Mouse (Mus musculus): ENCODE results near the gene Klf16.

Klf16 gene

DNA sequence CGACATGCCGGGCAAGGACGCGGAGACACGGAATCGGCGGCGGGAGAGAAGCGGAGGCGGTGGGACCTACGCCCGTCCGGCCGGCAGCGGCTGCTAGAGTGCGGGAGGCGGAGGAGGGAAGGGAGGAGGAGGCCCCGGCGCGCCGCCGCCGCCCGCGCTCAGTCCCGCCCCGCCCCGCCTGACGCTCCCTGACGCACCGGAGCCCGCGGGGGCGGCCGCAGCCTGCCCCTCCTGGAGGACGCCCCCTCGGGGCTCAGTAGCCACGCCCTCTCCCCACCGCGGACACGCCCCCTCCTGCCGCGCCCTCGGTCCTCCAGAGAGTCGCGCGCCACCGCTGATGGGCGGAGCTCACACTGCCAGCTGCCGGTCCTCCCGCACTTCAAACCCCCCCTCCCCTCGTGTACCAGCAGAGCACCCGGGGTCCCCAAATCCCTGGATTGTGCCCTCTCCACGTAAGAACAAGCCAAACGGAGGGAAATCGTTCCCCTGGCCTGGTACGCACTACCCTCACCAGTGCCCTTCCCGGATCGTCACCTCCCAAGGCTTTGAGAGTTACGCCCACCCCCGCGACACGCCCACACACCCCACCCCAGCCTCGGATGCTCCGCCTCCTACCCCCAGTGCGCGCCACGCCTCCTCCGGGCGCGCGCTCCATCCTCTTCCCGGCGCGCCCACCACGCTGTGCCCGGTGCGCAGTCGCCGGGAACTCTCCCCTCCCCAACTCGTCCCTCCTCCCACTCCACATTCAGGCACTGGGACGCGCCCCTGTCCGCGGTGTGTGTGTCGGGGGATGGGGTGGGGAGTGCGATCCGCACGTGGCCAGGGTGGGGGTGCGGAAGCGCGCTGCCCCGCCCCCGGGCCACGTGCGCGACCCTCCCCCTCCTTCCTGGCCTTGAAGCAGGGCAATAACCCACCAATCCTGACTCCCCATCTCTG lies at the start of gene Klf16:
TSS of gene Klf16 (minus strand) at position 127 of the 936 bp plus-strand sequence.
- peak; percentile 91 for DNase-seq (ENCODE audit: low read depth, low spot score)

DNA sequence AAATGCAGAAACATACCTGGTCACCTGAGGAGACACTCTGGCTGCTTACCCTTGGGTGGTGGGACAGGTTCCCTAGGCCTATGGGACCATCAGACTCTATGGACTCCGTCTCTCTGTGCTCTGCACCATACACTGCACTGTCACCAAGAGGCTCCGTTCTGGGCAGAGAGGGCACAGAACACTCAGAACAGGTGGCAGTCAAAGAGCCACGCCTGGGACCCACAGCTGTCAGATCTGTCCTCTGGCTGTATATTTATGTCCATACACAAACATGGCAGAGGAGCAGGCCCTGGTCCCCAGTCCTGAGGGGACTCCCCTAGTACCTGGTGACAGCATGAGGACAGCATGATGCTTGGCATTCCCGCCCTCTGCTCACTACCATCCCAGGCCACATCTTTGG lies 48.6 kb upstream of the Klf16 start:
- no peak for DNase-seq (ENCODE audit: low read depth, low spot score)

GRCm38 (mm10) chr10:80623457-80624191 lies 46.5 kb upstream of the Klf16 start:
- no peak for DNase-seq (ENCODE audit: low read depth, low spot score)

DNA sequence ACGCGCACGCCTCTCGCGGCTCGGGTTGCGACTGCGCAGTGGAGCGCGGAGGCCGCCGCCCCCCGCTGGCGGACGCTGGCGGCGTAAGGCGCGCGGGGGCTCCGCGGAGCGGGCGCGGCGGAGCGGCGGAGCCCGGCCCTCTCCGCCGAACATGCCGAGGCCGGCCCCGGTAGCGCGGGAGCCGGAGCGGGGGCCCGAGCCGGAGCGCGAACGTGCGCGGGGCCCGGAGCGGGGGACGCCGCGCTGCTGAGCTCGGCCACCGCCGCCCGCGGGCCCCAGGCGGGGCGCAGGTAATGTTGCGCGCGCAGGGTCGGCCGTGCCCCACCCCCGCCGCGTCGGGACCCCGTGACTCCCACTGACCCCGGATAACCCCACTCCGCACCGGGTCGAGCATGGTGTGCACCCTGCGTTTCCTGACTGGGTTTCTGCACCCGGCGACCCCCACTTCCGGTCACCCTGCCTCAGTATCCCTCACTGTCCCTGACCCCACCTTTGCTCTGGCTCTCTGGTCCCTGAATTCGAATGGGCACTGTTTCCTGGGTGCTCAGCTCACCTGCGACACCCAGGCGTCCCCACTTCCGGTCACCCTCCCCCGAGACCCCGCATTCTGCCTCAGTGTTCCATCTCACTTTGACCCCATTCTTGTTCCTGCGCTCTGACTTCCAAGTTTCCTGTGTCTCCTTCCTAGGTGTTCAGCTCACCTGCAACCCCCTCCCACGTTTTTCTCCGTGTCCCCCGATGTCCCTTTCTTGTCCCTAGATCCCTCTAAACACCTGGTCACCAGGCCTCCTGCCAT lies 45.7 kb upstream of the Klf16 start, which contains the start of gene Csnk1g2:
TSS of gene Csnk1g2 (plus strand) at position 178 of the 796 bp plus-strand sequence.
- no peak for DNase-seq (ENCODE audit: low read depth, low spot score)

- DNase-seq (ENCODE audit: low read depth, low spot score): peak; percentile 100
These were observed 45.0 kb upstream of the Klf16 start for GRCm38 (mm10) chr10:80621940-80622660.

DNA sequence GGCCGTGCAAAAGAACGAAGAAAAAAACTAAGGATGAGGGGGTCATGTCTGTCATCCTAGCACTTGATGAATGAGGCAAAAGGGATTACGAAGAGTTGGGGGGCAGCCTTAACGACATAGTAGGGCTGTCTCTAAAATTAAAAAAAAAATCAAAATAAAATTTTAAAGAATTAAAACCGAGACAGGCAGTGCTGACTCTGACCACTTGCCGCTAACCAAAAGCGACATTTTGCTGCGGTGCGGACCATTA lies 44.5 kb upstream of the Klf16 start:
- DNase-seq (ENCODE audit: low read depth, low spot score): no peak

DNA sequence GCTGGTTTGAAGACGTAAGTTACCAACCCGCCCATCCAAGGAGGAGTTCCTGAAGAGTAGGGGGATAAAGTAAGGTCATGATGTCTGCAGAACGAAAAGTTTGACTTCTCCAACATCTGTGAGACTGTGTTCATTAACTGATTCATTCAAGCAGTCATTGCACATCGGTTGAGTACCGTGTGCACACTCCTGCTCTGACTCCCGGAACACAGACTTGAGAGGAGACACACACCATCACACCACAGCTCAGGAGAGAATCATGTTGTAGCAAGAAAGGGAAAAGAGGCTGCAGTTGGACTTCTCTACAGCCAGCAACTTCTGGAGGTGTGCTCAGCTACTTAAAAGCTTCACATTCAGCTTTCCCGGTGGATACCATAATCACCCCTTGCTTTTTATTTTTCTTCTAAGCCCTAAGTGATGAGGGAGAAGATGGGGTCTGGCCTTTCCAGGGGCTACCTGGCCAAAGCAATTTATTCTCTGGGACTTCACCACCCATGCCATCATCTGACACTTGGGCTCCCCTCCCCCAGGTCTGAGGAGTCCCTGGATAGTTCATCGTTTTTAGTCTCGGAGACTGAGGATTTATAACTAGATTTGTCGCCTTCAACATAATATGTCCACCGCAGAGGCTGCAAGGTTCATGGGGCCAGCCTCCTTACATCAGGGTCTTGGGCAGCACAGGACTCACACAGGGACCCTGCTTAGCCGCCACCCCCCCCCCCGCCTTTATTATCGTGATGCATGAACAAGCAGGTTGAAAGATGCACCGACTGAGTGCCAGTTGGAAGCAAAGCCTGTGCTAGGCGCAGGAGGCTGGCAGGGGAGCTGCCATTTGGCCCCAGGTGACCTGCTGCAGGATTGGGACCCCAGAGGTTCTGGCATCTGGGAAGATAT lies 43.9 kb upstream of the Klf16 start:
- DNase-seq (ENCODE audit: low read depth, low spot score): no peak

GRCm38 (mm10) chr10:80620365-80620764 lies 43.2 kb upstream of the Klf16 start:
- DNase-seq (ENCODE audit: low read depth, low spot score): no peak

GRCm38 (mm10) chr10:80619465-80620244 lies 42.5 kb upstream of the Klf16 start:
- DNase-seq (ENCODE audit: low read depth, low spot score): no peak

DNA sequence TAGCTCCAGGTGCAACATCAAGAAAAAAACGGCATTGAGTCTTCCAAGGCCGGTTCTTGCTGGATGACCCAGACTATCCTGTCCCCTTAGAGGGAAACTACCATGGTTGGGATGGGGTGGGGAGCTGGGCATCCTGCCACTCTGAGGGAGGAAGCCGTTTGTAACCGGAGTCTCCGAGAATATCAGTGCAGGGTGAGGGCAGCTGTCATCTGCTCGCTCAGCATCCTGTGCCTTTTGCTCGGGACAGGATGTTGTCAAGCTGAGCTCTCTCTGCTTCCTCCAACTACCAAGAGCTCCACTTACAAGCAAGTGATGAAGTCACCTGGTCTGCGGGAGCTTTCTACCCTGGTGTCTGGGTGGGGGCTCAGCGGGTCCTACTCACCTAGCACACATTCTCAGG lies 41.1 kb upstream of the Klf16 start:
- DNase-seq (ENCODE audit: low read depth, low spot score): no peak

GRCm38 (mm10) chr10:80614351-80614750 lies 37.2 kb upstream of the Klf16 start:
- no peak for DNase-seq (ENCODE audit: low read depth, low spot score)

- DNase-seq (ENCODE audit: low read depth, low spot score): no peak
These were observed 36.7 kb upstream of the Klf16 start for GRCm38 (mm10) chr10:80613821-80614220.

DNA sequence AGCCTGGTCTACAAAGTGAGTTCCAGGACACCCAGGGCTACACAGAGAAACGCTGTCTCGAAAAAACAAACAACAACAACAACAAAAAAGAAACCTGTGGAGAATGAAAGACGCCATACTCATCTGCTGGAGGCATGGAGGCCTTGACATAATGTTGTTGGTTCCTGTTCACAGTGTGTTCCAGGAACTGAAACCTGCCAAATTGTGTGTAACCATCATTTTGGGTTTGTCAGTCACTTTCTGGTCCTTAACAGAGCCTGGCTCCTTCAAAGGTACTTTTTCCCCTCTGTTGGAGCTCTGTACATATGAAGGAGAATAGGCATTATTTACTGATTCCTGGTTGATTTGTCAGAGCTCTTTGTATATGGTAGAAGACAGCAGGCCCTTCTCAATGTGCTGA lies 34.8 kb upstream of the Klf16 start:
- no peak for DNase-seq (ENCODE audit: low read depth, low spot score)

GRCm38 (mm10) chr10:80611024-80611423 lies 33.9 kb upstream of the Klf16 start:
- DNase-seq (ENCODE audit: low read depth, low spot score): no peak

DNA sequence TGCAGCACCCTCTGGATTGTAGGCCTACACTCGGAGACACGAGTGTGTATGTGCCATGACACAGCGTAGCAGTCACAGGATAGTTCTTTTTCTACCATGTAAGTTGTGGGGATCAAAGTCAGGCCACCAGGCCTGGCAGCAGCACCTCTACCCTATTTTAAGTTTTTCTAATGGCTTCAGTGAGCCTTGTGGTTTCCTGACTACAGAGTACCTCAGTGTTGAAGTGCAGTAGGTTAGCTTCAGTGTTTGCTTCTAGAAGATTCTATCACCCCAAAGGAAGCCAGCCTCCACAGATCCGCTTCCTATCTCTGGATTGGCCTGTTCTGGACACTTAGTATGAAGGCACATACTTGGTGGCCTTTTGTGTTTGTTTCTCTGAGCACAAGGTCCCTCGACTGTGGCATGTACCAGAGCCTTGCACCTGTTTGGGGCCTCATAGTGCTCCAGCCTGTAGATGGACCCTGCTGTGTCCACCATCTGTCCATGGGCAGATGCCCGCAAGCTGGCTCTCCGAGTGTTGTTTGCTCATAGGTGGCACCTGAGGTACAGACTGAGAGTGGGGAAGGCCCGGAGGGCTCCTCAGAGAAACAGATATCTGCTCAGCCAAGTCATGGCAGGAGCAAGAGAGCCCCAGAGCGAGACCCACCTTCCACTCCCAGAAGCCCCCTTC lies 33.1 kb upstream of the Klf16 start:
- no peak for DNase-seq (ENCODE audit: low read depth, low spot score)

- no peak for DNase-seq (ENCODE audit: low read depth, low spot score)
These were observed 32.3 kb upstream of the Klf16 start for GRCm38 (mm10) chr10:80609269-80609924.

GRCm38 (mm10) chr10:80608435-80608834 lies 31.3 kb upstream of the Klf16 start:
- DNase-seq (ENCODE audit: low read depth, low spot score): no peak

GRCm38 (mm10) chr10:80606737-80607350 lies 29.7 kb upstream of the Klf16 start:
- DNase-seq (ENCODE audit: low read depth, low spot score): no peak
